Mouse (Mus musculus): ENCODE measurements around the gene Axin2.

DNA sequence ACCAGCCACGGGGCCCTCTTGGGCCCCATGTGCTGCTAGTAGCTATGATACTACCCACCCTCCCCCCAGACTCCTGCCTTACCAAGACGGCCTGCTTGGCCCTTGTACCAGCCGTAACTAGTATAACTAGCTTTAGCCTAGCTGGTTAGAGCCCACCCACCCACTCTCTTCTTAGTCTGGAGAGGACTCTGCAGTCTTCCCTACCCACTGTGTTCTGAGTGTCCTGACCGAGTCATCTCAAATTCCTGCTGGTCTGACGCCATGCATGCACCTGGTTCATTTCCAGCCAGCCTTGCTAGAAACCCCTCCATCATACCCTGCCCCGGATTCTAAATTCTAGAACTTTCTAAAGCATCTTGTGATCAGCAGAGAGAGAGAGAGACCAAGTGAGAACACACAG is 9.6 kb downstream of the Axin2 start:
- no peak for TF ChIP-seq ETS1 (conservative IDR thresholded peaks at IDR 0.05; ENCODE audit: low read depth, low read length)
- TF ChIP-seq POLR2A (IDR thresholded peaks at IDR 0.05; ENCODE audit: low read depth, low read length): no peak
